Mouse (Mus musculus) gastrocnemius, postnatal 4 days (tissue): Measurements from ENCODE around the gene Dusp13. TPM values are rescaled to one million over a fixed set of nuclear protein-coding genes. Genes with fewer than 3 reads are reported as not detected.

Source experiments
- DNase-seq, 2 experiments: peaks; one replicate each; pipeline ENCODE4 v3.0.0; 2021 to 2022; ENCODE audit warnings: low spot score in 2 of 2, mixed read lengths in 2 of 2
- long read RNA-seq, 2 experiments: library from polyadenylated mRNA; stranded (forward); transcript quantifications; one replicate each; pipeline ENCODE4 v2.0.0; 2021
- total RNA-seq, 2 experiments: library from RNA; stranded (reverse); gene quantifications; 2 replicates each; pipeline ENCODE4 v1.2.3; 2021

Dusp13 gene
- 10 to 100 TPM; 15.0 to 15.6 TPM for total RNA-seq
- long read RNA-seq, experiment 1, partial matches to known transcripts: 0 of 13 reads
- long read RNA-seq, experiment 1, other reads (novel, unspliced or antisense): 10 of 13 reads
- long read RNA-seq, experiment 2, transcript Dusp13-201 (8 exons, 1,745 nt): major isoform, 7 of 26 reads
- long read RNA-seq, experiment 2, partial matches to known transcripts: 1 of 26 reads
- long read RNA-seq, experiment 2, other reads (novel, unspliced or antisense): 18 of 26 reads

DNA sequence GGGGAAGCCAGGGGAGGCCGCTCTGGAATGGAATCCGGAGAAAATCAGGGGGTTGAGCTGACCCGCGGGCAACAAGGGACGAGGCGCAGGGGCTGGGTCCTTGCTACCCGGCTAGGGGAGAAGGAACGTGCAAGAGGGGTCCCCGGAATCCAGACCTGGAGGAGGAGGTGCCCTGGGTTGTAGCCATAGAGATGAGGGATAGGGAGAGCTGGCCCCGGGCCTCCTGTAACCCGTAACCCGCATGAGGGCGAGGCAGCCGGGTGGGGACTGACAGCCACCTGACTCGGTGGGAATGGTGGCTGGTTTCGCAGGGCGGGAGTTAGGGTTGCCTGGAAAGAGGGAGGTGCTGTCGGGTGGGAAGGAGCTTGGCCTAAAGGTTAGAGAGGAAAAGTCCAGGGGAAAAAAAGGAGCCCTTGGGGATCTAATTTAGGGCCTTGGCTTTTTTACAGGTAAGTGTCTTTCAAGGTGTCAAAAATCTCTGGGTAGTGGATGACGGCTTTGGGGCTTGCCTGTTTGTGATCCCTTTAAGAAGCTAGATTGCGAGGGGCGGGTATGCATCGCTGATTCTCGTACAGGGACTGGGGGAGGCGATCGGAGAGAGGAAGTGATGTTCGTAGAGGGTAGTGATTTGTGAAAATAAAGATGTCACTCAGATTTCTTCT, at the start of gene Dusp13:
Dusp13 (minus strand) TSS at position 301 of the 662 bp plus-strand sequence.
- peak; percentile 44 to 62 for DNase-seq

DNA sequence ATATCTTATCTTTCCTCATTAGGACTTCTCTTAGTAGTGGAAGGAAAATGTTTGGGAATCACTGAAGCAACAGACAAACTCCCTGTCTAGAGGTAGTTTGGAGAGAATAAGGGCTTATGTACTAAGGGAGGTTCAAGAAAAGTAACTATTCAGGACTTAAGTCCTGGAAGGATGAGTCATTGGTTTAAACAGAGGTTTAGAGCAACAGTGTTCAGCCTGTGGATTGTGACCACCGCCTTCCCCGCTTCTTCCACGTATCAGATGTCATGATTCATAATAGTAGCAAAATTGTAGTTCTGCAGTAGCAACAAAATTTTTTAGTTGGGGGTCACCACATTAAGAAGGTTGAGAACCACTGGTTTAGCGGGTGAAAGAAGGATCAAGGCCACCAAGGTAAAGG, 49.7 kb upstream of the Dusp13 start:
- no peak for DNase-seq

DNA sequence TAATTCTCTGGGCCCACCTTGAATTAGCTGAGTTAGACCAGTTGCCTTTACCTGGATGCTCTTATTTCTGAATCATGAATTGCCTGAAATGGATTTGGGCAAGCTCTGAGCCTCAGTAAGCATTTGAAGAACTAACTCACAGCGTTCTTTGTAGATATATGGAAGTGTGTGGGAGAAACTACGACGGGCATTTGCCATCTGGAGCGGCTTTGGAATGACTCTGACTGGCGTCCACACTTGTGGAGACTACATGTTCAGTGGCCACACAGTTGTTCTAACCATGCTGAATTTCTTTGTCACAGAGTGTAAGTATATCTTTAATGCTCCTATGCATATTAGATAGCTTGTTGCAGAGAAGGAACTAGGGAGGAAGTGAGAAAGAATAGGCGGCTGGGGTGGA, 41.3 kb upstream of the Dusp13 start:
- no peak for DNase-seq

DNA sequence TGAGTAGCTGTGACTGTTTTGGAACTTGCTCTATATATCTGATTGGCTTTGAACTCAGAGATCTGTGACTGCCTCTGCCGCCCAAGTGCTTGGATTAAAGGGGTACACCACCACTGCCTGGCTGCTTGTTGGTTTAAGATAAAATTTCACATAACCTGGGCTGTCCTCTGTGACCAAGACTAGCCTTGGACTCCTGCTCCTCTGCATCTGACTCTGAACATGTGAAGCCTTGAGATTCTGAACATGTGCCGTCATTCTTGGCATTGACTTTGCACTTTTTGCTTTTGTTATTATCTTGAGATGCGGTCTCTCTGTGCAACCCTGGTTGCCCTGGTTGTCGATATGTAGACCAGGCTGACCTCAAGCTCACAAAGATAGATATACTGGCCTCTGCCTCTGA, 40.7 kb upstream of the Dusp13 start:
- DNase-seq: no peak

DNA sequence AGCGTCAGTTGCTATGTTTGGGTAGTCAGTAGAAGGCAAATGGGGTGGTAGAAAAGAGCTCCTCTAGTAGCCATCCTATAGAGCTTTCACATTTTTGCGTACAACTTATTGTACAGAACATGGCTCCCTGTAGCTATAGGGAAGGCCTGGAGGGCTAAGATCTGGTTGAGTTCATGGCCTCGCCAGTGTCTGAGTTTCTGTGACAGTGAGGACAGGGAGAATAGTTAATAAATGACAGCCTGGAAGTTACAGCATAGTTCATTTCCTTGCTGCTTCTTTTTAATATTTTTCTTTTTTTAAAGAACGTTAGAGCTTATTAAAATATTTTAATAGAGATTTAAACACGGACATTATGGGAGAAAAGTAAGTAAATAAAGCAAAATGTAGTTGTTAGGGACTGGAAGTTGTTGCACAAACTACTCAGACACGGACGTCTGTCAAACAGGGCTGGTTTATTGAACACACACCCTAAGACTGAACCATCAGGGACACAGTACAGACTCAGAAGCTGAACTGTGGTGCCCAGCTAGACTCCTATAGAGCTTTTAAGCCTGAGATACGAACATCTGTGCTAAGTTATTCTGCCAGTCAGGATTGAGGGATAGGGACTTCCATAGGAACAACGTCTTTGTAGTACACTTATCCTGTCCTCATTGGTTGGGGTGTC, 39.7 kb upstream of the Dusp13 start:
- no peak for DNase-seq

DNA sequence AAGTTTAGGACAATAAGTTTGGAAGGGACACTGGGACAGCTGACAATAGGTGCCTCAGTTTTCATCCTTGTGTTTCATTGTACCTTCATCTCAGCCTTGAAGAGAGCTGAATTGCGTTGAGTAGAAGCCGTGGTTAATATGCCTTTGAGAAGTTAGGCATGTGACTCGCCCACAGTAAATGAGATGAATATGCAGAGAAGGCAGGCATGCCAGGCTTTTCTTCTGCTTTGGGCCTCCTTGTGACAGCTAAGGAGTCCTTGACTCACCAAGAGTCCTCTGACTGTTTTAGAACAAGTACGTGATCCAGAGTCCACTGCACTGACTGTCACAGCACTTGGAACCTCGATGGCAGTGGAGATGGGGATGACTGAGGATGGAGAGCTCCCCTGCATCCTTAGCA, 37.1 kb upstream of the Dusp13 start:
- DNase-seq: no peak

DNA sequence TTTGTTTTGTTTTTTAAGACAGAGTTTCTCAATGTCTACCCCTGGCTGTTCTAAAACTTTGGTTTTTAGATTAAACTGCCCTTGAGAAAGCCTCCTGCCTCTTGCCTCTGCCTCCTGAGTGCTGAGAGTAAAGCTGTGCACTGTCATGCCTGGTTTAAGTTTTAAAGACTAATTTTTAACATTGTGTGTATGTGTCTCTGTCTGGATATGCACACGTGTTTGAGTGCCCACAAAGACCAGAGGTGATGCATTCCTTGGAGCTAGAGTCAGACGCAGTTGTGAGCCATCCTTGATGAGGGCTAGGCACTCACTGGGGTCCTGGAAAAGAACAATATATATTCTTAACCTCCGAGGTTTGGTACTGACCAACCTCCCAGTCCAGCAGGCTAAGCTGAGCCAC, 36.4 kb upstream of the Dusp13 start:
- no peak for DNase-seq

DNA sequence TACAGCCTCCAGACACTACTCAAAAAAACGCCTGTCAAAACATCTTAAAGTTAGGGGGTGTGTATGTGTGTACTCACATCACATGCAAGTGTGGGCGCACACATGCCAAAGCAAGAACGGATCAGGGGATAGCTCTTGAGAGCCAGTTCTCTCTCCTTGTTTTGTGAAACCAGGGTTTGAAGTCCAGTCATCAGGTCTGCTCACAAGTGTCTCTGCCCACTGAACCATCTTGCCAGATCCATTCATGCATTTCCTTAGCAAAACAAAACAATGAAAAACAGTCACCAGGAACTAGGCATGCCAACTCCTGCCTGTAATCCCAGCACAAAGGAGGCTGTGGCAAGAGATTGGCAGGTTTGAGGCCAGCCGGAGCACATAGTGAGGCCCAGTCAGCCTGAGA, 35.5 kb upstream of the Dusp13 start:
- no peak for DNase-seq

DNA sequence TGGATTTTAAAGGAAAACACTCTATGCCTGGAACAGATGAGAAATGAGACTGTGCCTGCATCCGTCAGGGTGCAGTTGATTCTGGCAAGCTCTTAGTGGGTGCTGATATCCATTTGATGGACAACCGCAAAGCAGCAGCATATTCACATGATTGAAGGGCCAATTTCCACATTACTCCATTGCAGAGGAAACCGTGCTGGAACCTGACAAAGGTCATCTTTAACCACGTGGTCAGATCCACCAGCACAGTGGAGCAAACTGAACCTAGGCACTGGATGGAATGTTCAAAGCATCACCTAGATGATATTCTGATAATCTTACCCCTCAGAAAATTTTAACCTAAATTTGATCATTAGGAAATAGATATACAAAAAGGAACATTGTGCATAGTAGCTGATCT, 25.2 kb upstream of the Dusp13 start:
- DNase-seq: no peak

DNA sequence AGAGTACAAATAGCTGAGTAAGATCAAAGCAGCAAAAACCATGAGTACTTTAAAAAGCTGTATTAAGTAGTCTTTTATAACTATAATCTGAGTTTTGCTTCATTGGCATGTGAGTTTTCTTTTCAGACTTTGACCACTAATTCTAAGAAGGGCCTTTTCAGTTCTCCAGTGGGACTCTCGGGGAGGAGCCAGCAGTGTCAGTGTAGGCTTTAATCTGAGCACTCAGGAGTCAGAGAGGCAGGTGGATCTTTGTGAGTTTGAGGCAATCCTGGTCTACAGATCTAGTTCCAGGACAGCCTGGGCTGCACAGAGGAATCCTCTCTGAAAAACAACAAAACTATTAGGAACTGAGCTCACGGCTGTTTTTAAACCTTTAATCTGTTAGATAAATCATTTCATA, 23.0 kb upstream of the Dusp13 start:
- DNase-seq: no peak

DNA sequence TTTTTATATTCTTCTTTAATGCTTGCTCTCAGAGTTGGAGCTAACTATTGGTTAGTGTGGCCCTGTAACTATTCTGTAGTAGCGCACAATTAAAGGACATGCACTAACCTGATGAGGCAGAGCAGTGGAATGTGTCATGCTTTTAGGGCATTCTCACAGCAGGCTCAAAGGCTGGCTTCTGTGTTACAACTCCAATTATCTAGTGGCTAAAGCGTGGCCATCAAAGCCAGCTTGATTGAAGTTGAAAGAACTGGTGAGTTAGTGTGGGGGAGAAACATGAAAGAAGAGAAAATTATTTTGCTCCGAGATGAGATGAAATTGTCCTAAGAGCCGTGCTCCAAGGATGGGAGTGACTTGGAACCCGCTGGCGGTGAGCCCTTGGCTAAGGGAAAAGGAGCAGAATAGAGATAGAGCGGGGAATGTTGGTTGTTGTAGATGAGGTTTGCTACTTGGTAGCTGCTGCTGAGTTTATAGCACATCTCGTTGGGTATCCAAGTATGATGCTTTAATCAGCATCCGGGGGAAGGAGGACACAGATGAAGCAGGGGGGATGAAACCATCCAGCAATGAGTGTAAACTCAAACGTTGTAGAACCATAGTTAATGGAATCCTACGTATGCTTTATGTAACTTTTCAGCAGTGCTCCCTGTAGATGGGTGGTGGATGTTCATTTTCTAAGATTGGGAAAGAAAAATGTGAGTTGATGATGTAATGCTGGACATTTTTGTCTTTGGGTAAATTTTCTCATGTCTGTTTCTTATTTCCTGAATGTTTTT, 21.7 kb upstream of the Dusp13 start:
- no peak for DNase-seq

DNA sequence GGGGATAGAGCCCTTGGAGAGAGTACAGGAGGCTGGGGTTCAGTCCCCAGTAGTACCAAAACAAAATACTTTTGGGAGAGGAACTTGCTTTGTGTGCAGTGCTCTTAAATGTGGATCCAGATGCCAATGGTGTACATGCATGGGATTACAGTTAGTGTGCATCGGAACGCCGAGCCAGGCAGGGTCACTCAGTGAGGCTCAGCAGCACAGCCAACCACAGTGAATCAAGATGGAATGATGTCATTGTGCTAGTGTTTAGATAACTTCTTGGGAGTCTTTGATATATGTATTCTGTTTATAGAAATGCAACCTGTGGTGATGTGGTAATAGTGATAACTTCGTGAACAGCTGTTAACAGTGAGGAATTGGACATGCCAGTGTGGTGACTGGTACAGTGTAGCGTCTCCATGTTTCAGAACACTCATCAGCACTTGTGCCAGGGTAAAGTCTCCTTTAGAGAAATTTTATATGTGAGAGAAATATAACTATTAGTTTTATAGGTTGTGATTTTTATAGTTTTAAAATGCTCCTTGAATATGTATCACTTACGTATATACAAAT, 15.5 kb upstream of the Dusp13 start:
- no peak for DNase-seq

DNA sequence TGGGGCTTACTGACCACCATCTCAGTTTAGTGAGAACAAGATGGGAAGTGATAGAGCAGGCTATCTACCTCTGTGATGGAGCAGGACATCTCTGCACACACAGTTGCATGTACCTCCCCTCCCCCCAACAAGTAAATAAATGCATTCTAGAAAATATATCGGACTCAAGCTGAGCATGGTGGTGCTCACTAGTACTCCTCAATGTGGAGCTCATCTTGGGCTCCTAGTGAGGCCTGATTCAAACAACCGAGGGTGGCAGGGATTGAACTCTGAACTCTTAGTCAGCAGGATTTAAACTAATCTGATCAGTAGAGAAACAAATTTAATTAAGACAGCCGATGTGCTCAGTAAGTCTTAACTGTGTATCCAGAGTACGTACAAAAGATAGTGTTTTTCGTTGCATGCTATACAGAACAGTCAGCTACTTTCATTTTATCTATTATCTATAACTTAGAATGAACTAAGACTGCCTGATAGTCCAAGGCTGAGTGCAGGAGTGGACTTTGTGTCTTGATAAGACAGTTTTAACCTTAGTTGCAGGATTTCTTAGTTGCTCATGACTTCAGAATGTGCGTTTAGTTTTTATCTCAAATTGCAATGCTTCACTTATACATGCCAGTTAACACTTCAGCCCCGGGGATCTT, 14.9 kb upstream of the Dusp13 start:
- no peak for DNase-seq

DNA sequence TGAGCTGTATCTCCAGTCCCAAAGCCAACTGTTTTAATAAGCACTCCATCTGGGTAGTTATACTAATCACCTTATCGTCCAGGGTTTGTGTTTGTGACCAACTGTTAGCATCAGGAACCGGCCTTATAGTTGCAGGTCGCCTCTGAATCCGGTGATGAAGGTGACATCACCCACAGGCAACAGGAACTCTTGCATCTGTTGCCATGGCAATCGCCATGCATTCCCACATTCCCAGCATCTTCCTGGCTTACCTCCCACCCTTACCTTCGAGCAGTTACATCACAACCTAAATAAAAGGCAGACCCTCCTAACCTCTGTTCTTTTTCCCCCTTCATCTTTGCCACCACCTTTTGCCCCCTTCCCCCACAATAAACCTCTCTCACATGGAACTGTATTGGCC, 13.7 kb upstream of the Dusp13 start:
- DNase-seq: no peak

DNA sequence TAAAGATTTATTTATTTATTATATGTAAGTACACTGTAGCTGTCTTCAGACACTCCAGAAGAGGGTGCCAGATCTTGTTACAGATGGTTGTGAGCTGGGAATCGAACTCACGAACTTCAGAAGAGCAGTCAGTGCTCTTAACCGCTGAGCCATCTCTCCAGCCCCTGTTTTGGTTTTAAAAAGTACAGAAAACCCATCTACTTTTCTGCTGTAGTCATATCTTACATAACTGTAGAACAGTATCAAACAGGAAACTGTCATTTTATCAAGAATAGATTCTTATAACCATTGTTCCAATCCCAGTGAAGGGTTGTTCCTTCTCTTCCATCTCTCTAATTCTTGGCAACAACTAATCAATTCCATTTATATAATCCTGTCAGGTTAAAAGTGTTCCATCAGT, 12.8 kb upstream of the Dusp13 start:
- no peak for DNase-seq

DNA sequence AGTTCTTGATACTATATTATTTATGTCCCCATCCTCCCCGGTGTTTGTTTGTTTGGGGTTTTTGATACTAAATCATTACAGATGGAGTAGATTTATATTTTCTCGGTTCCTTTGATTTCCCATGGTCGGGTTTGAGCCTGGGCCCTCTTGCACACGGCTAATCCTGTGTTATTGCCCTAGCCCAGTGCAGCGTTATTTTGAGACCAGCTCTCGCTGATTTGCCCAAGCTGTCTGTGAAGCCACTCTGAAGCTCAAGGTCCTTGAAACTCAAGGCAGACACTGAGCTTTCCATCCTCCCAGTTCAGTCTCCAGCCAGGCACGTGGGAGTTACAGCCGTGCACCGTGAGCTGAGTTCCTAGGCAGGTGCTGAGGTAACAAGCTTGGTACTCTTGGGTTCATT, 10.6 kb upstream of the Dusp13 start:
- DNase-seq: no peak

DNA sequence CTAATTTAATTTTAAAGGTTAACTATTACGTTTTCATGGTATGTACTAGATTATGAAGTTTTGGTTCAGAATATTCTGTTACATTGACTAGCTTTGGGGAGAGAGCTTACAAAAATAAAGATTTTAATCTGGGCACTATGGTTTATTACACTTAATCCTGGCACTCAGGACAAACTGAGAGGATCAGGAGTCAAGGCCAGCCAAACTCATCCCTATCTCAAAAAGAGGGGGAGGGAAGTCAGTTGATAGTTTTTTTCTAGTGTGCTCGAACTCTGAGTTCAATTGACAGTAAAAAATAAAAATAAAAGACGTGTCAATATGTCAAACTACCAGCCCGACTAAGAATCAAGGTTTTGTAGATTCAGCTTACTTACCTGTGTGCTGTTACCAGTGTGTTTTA, 2.4 kb upstream of the Dusp13 start:
- no peak for DNase-seq

DNA sequence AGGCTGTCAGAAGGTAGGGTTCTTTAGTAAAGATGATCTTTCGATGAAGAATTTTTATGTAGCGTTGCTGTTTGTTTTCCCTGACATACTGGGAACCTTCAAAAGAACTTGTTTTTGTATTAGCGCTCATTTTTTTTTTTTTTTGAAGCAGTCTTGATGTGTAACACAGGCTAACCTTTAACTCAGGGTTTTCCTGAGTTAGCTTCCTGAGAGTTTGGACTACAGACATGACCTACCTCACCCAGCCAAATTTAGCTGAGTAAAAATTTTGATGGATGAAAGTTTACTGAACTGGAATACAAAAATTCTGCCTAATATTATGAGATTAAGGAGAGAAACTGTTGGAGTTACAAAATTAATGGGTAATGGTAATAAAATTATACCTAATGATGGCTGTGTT, 1.4 kb upstream of the Dusp13 start:
- DNase-seq: no peak

DNA sequence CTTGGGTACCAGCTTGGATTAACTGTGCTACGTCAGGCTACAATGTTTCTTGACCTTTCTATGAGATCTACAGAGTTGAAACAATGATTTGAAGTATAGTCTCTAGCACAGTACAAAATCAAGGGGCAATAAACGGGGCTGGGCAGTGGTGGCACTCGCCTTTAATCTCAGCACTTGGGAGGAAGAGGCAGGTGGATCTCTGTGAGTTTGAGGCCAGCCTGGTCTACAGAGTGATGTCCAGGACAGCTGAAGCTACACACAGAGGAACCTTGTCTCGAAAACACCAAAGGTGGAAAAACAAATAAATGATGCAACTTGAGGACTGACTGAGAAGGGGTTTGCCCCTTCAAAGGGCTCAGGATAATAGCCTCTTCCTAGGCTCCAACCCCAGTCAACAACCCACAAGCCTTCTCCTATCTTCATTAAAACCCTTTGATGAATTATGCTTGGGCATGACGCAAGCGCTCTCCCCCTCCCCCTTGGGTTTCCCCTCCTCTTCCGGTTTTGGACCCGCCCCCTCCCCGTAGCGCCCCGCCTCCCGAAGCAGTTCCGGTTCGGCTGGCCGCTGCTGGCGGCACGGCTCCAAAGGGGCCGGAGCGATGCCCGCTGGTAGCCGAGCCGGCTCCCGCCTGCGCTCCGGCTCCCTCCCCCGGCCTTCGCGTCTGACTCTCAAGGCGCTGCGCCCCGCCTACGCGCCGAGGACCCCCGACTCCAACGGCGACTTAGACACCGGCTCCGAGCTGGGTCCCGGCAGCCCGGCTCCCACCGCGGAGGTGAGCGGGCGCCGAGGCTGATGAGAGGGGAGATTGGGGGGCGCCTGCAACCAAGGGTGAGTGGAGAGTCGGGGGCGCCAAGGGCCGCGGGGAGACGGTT, 737 bp downstream of the Dusp13 start, which contains the start of gene Samd8:
Samd8 (plus strand) TSS at position 524 of the 873 bp plus-strand sequence.
- peak; percentile 81 to 87 for DNase-seq
